Mouse (Mus musculus) heart, adult 8-10 months (tissue): ENCODE results near the gene Ppfibp1. TPM values are rescaled to one million over a fixed set of nuclear protein-coding genes. Genes with fewer than 3 reads are reported as not detected.

Experiments used
- DNase-seq: peaks from one replicate; pipeline ENCODE4 v3.0.0; 2022; ENCODE audit warnings: low spot score
- total RNA-seq, 4 experiments: library from RNA; stranded (reverse); gene quantifications; 2 replicates each; pipeline ENCODE4 v1.2.4; 2022

Gene Ppfibp1
- total RNA-seq, 4 experiments from 2014 or later, result 101 to 127 (median 122) TPM

DNA sequence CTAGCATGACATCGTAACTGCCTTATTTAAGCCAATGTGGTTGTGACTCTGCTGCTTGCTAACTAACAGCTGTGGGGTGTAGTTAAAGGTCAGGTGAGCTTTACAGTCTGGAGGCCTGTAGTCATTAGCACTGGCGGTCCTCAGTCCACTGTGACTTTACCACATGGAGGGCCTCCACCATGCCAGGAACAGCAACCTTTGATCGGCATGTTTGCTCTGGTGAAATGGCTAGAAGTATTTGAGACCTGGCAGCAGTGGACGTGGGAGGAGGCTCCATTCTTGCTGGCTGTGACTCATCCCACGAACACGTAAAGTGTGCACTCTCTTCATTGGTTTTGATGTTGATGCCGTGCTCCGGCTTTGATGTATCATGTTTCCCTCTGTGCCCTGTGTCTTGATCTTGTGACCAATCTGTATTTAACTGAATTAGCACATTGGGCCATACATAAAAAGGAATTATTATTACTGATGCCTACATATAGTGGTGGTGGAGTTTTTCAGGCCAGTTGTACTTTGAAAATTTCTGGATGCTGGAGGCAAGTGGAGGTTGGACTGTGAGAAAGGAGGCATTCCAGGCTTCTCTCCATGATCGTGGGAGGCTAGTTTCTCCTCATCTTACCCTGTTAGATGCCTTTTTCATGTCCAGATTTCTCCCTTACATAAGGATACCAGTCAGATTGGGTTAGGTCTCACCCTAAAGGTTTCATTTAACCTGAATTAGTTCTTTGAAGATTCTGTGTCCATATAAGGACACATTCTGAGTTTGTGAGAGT, 71.8 kb downstream of the Ppfibp1 start:
- DNase-seq, result no peak

DNA sequence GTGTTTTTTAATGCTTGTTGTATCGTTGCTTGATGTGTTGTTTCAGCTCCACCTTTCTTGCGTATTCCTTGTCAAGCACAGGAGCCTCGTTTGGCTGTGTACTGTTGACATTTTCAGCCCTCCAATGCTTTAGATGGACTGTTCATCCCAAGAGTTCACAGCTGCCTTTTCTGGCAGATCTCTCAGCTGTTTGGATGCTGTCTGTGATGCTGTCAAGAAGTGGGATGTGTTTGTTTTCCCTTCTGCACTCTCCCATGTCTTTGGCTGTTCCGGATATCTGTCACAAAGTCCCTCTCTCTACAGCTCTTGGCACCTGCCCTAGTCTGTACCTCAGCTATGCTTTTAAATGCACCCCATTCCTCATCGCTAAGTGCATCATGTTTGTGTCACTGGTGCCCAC, 72.7 kb downstream of the Ppfibp1 start:
- DNase-seq, result peak; percentile 46

DNA sequence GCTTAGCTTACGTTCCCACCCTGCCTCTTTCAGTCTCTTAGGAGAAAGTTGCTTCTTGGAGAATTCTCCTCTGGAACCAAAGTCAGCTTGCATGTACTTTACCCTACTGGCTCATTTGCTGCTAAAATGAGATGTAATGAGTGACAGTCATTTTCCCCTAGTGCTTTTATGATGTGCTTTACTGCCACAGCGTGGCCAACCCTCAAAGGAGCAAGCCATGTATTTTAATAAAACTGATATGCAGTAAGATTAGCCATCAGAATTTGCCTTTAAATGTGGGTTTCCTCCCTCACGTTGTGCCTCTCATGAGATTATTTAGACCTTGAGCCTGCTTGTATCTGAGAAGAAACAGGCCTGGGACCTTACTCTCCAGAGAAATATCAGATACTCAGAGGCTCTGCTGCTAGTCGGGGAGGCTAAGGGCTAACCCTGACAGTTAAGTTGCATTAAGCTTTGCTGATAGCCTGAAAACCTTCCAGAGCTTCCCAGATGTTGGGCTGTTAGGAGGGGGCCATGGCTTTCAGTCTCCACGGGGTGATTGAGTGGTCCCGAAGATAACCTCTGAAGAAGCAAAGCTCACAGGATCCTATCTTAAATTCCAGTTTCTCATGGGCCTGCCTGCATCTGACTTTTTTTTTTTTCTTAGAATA, 73.7 kb downstream of the Ppfibp1 start:
- no peak for DNase-seq

DNA sequence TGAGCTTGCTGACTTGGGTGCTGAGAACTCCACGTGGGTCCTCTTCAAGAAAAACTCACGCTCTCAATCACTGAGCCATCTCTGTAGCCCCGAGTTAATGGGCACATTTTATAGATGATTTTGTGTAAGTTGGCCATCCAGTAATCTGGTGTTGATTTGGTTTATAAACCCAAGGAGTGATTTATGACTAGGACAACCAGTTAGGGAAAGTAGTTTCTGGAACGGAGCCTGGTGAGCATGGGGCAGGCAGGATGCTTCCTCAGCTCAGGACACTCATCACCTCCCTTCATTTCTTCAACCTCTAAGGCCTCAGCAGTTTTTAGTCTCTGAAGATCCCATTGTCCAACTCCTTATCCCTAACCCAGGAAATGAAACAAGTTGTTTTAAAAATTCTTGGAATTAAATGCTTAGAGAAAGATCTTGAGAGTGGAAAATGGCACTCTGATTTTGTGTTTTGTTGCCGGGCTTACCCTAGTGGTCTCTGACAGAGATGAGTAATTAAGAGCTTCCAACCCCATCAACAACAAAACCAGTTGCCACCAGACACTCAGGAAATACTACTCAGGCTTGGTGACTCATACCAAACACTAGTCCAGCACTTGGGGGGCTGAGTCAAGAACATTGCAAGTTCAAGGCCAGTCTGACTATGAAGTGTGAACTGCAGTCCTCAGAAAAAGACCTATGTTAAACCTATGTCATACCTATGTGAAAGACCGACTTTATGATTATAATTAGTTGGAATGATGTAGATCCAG, 75.3 kb downstream of the Ppfibp1 start:
- no peak for DNase-seq

DNA sequence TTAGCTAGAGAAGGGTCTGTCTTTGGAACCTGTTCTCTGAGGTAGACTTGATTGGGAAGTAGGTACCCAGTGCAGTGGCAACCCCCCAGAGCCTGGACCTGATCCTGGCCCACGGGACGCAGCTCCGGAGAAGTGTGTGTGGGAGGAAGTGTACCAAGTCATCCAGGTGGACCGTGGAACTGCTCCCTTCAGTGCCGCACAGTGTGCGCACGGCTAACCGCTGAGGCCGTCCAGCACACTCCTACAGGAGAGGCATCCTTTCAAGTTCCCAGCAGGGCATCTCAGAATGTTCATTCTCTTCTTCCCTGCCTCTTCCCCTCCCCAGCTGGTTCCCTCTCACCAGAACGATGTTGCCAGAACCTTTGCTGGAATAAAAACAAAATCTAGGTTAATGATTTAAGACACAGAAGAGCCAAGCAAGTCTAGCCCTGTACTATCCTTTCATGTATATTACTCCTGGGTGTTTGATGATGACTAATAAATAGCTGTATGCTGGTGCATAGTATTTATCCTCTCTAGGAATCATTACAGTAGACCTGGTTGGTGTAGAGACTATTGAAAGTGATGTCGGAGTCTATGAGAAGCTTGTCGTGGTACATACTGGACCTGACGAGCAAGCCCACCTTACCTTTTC, 77.0 kb downstream of the Ppfibp1 start:
- no peak for DNase-seq

DNA sequence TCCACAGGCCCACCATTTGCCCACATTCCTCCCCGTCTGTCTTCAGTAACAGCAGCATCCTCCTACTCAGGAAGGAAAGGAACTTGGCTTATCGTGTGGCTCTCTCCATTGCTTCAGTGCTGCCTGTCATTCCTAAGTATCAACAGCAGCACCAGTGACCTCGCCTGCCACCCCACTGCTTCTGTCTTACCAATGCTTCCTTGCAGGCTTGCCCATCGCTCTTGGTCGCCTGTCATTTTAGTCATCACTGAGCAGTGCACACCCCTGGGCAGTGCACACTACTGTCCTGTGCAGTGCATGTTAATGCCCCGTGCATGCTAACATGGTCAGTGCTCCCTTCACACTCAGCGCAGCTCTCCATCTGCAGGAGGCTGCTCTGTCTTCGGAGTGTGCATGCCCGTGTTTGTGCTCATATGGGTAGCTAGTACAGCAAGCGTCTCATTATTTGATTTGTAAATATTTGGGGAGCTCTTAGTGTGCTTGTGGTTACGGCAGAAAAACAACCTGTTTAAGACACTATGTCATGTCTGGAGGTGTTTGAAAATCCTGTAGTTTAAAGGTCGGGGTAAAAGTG, 78.2 kb downstream of the Ppfibp1 start:
- no peak for DNase-seq

DNA sequence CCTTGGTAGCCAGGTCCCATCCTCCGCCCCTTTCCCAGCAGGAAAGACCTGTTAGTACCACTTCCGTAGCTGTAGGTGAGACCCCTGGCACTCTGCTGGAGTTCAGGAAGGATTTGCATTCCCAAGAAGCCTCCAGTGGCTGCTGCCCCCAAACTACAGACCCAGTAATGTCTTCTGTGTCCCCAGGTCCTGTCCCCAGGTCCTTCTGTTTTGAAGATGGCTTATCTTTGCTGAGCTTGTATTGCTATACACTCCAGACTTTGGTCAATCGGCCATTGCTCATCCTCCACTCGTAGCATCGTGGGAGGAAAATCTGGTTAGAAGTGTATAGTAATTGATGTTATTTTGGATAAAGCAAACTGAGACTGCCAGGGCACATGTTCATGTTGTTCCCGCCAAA, 79.5 kb downstream of the Ppfibp1 start:
- DNase-seq, result no peak

DNA sequence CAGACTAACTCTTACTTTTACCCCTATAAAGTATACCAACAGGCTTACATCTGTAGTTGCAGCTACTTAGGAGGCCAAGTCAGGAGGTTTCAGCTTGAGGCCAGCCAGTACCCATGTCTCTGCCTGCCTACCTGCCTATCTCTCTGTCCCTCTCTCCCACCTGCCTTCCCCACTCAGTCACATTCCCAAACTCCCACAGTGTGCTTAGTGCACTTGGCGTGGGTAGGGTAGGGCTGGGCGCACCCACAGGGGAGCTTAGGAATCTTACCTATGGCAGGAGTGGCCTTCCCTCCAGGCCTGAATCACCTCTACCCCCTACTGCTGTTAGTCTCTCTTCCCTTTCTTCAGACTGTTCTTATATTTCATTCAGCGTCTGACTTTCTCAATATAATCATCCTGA, 82.5 kb downstream of the Ppfibp1 start:
- no peak for DNase-seq

DNA sequence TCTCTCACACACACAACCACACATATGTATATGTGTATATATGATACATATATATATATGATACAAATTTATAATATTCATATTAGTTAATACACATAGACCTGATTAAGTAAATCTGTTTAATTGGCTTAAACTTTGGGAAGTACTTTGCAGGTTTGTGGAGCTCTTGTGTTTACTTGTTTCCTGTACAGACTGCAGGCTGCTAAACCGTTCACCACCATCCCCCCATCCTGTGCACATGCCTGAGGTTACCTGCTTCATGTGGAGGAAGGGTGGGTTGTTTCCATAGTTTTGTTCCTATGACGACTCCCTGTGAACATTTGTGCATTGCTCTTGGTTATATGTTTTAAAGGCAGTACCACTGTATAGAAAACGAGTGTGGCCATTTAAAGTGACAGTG, 83.1 kb downstream of the Ppfibp1 start:
- no peak for DNase-seq

DNA sequence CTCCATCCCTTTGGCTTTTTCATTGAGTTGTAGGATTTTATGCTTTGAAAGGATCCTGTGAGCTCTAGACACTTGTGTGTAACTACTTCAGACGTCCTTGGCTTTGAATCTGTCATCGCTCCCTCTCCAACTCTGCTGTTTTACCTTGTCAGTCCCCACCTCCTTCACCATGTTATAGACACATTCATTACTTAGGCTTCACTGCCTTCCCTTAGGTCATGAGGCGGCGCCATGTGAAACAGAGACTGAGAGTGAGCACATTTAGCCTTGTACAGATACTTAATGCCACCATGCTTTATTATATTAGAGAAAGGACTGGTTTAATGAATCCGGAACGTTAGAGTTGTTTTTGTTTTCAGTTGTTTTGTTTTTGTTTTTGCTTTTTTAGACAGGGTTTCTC, 83.7 kb downstream of the Ppfibp1 start:
- no peak for DNase-seq

DNA sequence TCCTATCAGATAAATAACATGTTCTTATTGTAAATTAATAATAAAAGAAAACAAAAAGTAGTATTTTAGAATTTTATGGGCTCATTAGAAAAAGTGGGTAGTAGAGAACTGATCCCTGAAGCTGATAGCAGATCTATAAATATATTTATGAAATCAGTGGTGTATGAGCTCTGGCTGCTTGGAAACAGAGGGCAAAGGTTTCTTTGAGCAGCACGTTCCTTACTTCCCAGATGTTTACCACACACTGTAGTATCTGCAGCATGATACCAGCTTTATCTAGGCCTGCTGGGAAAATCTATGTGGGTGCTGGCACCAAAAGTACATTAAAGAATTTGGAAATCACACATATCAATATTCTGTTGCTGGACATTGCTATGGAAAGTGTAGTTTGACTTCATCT, 84.5 kb downstream of the Ppfibp1 start:
- no peak for DNase-seq

DNA sequence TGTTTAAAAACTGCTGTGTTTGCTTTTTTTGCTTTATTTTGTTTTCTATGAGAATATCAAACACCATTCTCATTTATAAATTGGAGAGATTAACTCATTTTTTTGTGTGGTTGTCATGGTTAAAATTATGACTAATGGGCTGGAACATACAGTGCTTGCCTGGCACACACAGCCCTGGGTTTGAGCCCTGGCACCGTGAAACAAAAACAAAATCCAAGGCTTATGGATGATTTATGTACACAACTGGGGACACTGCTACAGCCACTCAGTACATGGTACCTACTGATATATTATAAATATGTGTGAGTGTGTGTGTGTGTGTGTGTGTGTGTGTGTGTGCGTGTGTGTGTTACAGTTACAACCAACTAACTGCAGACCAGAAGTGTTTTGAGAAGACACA, 85.1 kb downstream of the Ppfibp1 start:
- no peak for DNase-seq

DNA sequence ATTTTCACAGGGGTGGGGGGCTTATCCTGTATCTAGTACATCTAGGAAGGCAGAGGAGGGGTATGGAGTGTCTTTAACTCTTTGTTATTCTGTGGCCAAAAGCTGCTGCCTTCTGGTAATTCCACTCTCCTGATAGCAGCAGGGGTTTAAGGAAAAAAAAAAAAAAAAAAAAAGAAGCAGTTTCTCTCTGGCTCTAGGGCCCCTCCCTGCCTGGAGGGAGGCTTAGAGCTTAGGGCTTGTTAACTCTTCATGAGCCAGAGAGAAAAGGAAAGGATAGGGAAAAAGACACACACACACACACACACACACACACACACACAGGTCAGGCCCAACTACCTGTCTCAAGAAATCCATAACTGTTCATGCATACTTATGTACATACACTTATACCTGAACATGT, 85.5 kb downstream of the Ppfibp1 start:
- DNase-seq, result no peak

DNA sequence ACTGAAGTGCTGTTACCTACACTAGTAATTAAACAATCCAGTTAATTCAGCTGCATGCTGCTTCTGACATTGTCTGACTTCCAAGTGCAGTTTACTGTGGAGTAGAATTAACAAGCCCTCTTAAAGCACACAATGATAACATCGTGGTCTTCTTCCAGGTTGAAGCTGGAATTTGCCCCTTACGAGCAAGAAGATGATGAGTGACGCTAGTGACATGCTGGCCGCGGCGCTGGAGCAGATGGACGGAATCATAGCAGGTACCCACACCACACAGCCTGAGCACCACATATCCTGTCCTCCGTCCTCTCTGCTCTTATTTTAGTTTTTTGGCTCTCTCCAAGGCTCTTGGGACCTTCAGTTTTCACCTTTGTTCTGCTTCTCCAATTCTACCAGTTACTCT, 88.2 kb downstream of the Ppfibp1 start:
- no peak for DNase-seq

DNA sequence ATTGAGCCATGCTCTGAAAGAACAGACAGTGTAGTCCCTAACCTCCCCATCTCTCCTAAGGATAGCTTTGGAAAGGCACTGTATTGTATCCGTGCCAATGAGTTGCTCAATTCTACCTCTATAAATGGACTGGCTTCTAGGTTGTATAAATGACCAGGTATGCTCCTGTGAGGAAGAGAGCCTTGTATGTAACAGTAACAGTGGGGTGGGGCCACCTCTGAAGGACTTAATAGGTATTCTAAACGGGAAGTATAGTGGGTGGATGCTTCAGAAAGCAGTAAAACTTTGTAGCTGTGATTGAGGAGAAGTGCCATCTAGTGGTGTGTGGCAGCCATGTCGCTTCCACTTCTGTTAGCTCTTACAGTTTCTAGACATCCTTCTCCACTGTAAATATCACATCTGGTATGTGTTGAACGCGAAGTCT, 90.4 kb downstream of the Ppfibp1 start:
- peak; percentile 36 for DNase-seq

DNA sequence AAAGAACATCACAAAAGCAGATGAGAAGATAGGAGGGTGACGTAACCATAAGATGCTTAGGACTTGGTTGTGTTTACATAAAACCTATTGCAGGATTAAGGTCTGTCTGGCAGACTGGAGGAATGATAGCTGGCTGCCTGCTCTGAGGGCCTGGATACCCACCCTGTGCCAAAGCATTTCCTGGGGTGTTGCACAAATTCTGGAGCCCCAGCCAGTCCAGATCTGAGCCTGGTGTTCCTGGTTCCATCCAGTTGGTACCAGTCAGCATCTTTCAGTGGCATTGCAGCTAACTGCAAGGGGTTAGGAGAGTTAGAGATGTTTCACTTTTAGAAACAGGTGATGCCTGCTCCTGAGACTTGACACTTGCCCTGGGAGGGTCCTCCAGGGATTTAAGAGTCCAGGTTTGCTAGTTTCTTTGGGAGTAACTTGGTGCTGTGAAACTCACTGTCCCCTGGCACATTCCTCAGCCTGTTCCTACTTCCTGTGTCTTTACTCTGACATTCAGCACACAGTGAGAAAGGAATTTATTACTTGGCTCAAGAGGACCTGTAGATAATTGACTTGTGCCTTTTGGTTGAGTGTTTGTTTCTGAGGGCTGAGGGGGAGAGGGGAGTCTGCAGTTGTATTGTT, 90.9 kb downstream of the Ppfibp1 start:
- DNase-seq, result no peak

DNA sequence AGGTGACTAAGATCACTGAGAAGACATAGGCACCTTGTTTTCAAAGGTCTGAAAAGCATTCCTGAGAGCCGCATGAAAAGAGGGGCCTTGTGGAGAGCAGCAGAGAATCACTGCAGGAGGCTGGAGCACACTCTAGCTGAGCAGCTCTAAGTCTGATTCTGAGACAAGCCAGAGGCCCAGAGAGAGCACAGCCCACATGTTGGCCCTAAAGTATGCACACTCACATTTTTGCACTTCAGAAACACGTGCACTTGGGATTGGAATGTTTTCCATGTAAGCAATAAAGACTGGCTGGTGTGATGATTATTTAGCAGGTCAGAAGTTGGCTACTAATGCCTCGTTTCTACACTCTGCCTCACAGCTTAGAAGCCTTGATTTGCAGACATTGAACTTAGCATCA, 91.7 kb downstream of the Ppfibp1 start:
- DNase-seq, result no peak

DNA sequence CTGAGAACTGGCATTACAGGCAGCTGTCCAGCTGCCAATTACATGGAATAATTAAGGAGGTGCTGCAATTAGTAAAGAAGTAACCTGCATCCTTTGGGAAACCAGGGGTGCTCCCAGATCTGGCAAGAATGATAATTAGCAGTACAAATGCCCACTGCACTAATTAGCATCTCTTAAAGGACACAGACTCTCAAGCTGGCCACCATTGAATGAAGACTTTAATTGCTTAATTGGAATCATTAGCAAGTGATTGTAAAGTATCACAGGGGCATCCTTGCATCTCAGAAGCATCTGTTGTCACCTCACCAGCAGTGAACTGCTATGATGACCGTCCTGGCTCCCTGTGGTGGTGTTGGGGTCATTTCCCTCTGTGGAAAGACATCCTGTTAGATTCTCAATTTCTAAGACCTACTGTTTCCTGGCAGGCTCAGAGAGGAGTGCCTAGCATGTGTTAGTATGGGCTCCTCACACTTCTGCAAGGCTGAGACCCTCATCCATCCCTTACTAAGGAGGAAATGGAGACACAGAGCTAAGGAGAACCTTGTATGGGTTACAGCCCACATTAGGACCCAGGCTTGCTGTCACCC, 93.1 kb downstream of the Ppfibp1 start:
- DNase-seq, result no peak

DNA sequence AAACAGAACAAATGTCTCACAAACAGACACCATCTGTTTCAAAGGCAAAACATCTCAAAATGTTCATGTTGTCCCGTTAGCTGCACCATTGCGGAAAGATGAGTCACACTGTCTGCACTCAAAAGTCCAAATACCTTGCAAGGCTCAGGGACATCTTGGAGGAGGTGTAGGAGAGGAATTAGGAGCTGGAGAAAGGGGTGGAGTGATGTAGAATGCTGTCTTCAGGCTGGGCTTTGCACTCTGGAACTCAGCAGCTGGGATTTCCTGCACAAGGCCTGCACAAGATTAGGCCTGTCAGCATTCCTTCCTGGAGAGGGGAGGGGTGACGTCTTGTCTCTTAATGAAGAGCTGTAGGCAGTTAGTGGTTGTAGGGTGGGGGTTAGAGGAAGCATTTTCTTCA, 96.3 kb downstream of the Ppfibp1 start:
- DNase-seq, result no peak

DNA sequence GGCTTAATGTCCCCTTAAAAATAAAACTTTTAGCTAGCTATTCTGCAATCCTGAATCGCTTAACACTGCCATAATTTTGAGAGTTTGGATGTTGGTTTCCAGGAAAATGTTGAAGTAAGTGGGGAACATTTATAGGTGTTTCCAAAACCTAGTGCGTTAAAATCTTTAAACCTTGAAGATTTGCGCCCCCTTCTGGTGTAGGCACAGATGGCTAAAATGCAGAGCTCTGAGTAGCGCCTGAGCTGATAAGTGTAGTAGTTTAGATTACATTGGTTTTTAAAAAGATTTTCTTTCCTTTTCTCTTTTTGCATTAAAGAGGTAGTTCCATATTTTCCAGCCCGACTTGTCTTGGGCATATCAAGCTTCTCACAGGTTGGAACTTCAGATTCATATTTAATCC, 105.9 kb downstream of the Ppfibp1 start:
- DNase-seq, result peak; percentile 71

DNA sequence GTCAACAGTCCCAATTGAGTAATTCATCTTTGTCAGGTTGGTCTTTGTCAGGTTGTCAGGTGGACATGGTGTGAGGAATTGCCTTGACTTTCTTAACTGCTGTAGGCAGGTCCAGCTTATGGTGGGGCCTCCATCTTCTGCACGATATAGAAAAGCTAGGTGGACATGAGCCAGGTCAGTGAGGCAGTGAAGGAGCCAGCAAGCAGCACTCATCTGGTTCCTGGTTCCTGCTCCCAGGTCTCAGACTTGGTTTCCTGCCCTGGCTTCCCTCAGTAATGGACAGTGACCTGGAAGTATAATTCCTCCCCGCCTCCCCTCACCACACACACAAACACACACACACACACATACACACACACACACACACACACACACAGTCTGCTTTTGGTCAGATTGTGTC, 107.1 kb downstream of the Ppfibp1 start:
- DNase-seq, result no peak
